Mouse (Mus musculus) heart, adult 11 months (tissue): Measurements from ENCODE around the gene Trio.
"Not testable (repeated sequence)": the region's sequence is repeated elsewhere in the genome, so short reads cannot be mapped to it uniquely, and the experiment has no call there.

Source experiments
- DNase-seq: peaks from one replicate; pipeline ENCODE4 v3.0.0; 2022

Trio gene

GRCm38 (mm10) chr15:27872286-27872685 lies 153.4 kb downstream of the Trio start:
- DNase-seq: no peak

- DNase-seq: no peak
Measured at GRCm38 (mm10) chr15:27871708-27872107, 153.9 kb downstream of the Trio start.

GRCm38 (mm10) chr15:27871260-27871659 lies 154.4 kb downstream of the Trio start:
- DNase-seq: no peak

GRCm38 (mm10) chr15:27869001-27869400 lies 156.6 kb downstream of the Trio start:
- no peak for DNase-seq

GRCm38 (mm10) chr15:27867831-27868230 lies 157.8 kb downstream of the Trio start:
- no peak for DNase-seq

GRCm38 (mm10) chr15:27866471-27866870 lies 159.2 kb downstream of the Trio start:
- no peak for DNase-seq

- no peak for DNase-seq
Measured at GRCm38 (mm10) chr15:27866053-27866452, 159.6 kb downstream of the Trio start.

GRCm38 (mm10) chr15:27864397-27864796 lies 161.3 kb downstream of the Trio start:
- DNase-seq: no peak

- DNase-seq: no peak
Measured at GRCm38 (mm10) chr15:27862949-27863348, 162.7 kb downstream of the Trio start.

- DNase-seq: no peak
Measured at GRCm38 (mm10) chr15:27860439-27860838, 165.2 kb downstream of the Trio start.

- no peak for DNase-seq
Measured at GRCm38 (mm10) chr15:27859590-27859989, 166.1 kb downstream of the Trio start.

- DNase-seq: peak; percentile 89
Measured at GRCm38 (mm10) chr15:27859115-27859514, 166.5 kb downstream of the Trio start.

GRCm38 (mm10) chr15:27858179-27858819 lies 167.3 kb downstream of the Trio start:
- peak; percentile 80 for DNase-seq

- no peak for DNase-seq
Measured at GRCm38 (mm10) chr15:27857242-27857641, 168.4 kb downstream of the Trio start.

GRCm38 (mm10) chr15:27856050-27856787 lies 169.4 kb downstream of the Trio start:
- DNase-seq: peak; percentile 93

GRCm38 (mm10) chr15:27851312-27851711 lies 174.3 kb downstream of the Trio start:
- no peak for DNase-seq

- no peak for DNase-seq
Measured at GRCm38 (mm10) chr15:27850904-27851303, 174.7 kb downstream of the Trio start.

- no peak for DNase-seq
Measured at GRCm38 (mm10) chr15:27849910-27850309, 175.7 kb downstream of the Trio start.

- DNase-seq: no peak
Measured at GRCm38 (mm10) chr15:27841696-27842095, 184.0 kb downstream of the Trio start.

GRCm38 (mm10) chr15:27840579-27840978 lies 185.1 kb downstream of the Trio start:
- peak; percentile 97 for DNase-seq

GRCm38 (mm10) chr15:27840125-27840524 lies 185.5 kb downstream of the Trio start:
- DNase-seq: no peak

- no peak for DNase-seq
Measured at GRCm38 (mm10) chr15:27831646-27832045, 194.0 kb downstream of the Trio start.

- not testable (repeated sequence) for DNase-seq
Measured at GRCm38 (mm10) chr15:27827871-27828270, 197.8 kb downstream of the Trio start.

GRCm38 (mm10) chr15:27826886-27827285 lies 198.8 kb downstream of the Trio start:
- DNase-seq: no peak
